Mouse (Mus musculus) midbrain, embryonic 12.5 days (tissue): ENCODE results near the gene Grip1. TPM values are rescaled to one million over a fixed set of nuclear protein-coding genes. Genes with fewer than 3 reads are reported as not detected.
"Not testable (repeated sequence)": the region's sequence is repeated elsewhere in the genome, so short reads cannot be mapped to it uniquely, and the experiment has no call there.

Experiments used
- ATAC-seq: fragments of 200-750 bp; cut with Nextera tagmentation; 2 replicates; pipeline ENCODE4 v1.8.0; 2017; ENCODE audit warnings: low read depth, moderate TSS enrichment, moderate library complexity; ENCODE audit not compliant: low FRiP score
- H3K27ac ChIP-seq: fragments of 300-500 bp; sonication (generic); replicated peaks from 2 replicates; pipeline ENCODE4 v1.5.1; 2016; ENCODE audit warnings: mild to moderate bottlenecking
- H3K27me3 ChIP-seq: fragments of 300-500 bp; sonication (generic); 2 replicates; pipeline ENCODE4 v1.6.1; 2016; ENCODE audit warnings: mild to moderate bottlenecking
- H3K36me3 ChIP-seq: fragments of 300-500 bp; sonication (generic); 2 replicates; pipeline ENCODE4 v1.6.1; 2016
- H3K4me1 ChIP-seq: fragments of 300-500 bp; sonication (generic); 2 replicates; pipeline ENCODE4 v1.6.1; 2016
- H3K4me2 ChIP-seq: fragments of 300-500 bp; sonication (generic); replicated peaks from 2 replicates; pipeline ENCODE4 v1.6.1; 2016; ENCODE audit warnings: mild to moderate bottlenecking, moderate library complexity
- H3K4me3 ChIP-seq: fragments of 300-500 bp; sonication (generic); 2 replicates; pipeline ENCODE4 v1.5.1; 2016; ENCODE audit warnings: mild to moderate bottlenecking
- H3K9ac ChIP-seq: fragments of 300-500 bp; sonication (generic); replicated peaks from 2 replicates; pipeline ENCODE4 v1.6.1; 2016; ENCODE audit warnings: mild to moderate bottlenecking, moderate library complexity
- H3K9me3 ChIP-seq: fragments of 300-500 bp; sonication (generic); 2 replicates; pipeline ENCODE4 v1.6.1; 2016; ENCODE audit warnings: mild to moderate bottlenecking
- WGBS: fragments of 180-500 bp; shearing (Covaris S2); methylation state at CpG from one replicate; pipeline ENCODE4 v1.1.7; 2016; 5-methylcytosine and 5-hydroxymethylcytosine counted together
- polyA plus RNA-seq: library from polyadenylated mRNA; unstranded; fragments of >200 nt; fragmentation: Nextera tagmentation; extraction: Ambion mirVana; gene quantifications from 2 replicates; pipeline ENCODE4 v1.2.1, GENCODE M21; 2016

Gene Grip1
- polyA plus RNA-seq, 1 experiment from 2014 or later = 12.7 TPM

- Histone ChIP-seq H3K27ac (no peak within 1 kb of the TSS), H3K4me3 (peak within 1 kb of the TSS; percentile 76), H3K36me3 (no peaks in the 10 kb centered on the region), H3K4me1 (peaks cover 9% of the 10 kb centered on the region), H3K27me3 (0 out of 2 replicates have a peak, but pooled peaks cover 6% of the 10 kb centered on the region), H3K9me3 (no peaks in the 10 kb centered on the region), H3K9ac (peak within 1 kb of the TSS; percentile 61), H3K4me2 (peak within 1 kb of the TSS; percentile 84)
- WGBS = under 1% methylated on average over 55 of the region's 55 CpGs
- ATAC-seq = peak; percentile 99
Measured at GRCm38 (mm10) chr10:120112507-120113396, 659.1 kb downstream of the Grip1 start, which contains the start of gene Helb. Gene Helb (minus strand): TSS chr10:120112987.

- 76% methylated on average over 9 of the region's 9 CpGs for WGBS
- not testable (repeated sequence) for H3K9ac ChIP-seq, H3K36me3 ChIP-seq, ATAC-seq, H3K9me3 ChIP-seq, H3K4me1 ChIP-seq, H3K27ac ChIP-seq, H3K27me3 ChIP-seq
- peak overlapping the region; percentile 76 for H3K4me3 ChIP-seq
- H3K4me2 ChIP-seq = peak overlapping the region; percentile 84
Measured at GRCm38 (mm10) chr10:120113482-120113881, 659.9 kb downstream of the Grip1 start.

- Histone ChIP-seq H3K36me3 (no peaks in the 10 kb centered on the region), H3K4me3 (no peak overlapping the region), H3K27me3 (0 out of 2 replicates have a peak, but pooled peaks cover 6% of the 10 kb centered on the region), H3K4me2 (no peak overlapping the region), H3K9me3 (no peaks in the 10 kb centered on the region), H3K27ac (no peak overlapping the region), H3K9ac (no peak overlapping the region), H3K4me1 (peaks cover 9% of the 10 kb centered on the region)
- no peak for ATAC-seq
- WGBS = 79% methylated on average over 6 of the region's 6 CpGs
Measured at GRCm38 (mm10) chr10:120113980-120114379, 660.4 kb downstream of the Grip1 start.

GRCm38 (mm10) chr10:120114493-120114892 is 660.9 kb downstream of the Grip1 start:
- Histone ChIP-seq H3K9ac (no peak overlapping the region), H3K4me2 (no peak overlapping the region), H3K36me3 (no peaks in the 10 kb centered on the region), H3K27me3 (0 out of 2 replicates have a peak, but pooled peaks cover 6% of the 10 kb centered on the region), H3K4me3 (no peak overlapping the region), H3K4me1 (peaks cover 9% of the 10 kb centered on the region), H3K27ac (no peak overlapping the region), H3K9me3 (no peaks in the 10 kb centered on the region)
- ATAC-seq = no peak
- WGBS = 40% methylated on average over 7 of the region's 7 CpGs

- no peak for ATAC-seq
- no peaks in the 10 kb centered on the region for H3K36me3 ChIP-seq
- no peak overlapping the region for H3K9ac ChIP-seq
- H3K4me1 ChIP-seq = peaks cover 9% of the 10 kb centered on the region
- no peak overlapping the region for H3K27ac ChIP-seq
- H3K4me3 ChIP-seq = no peak overlapping the region
- no peak overlapping the region for H3K4me2 ChIP-seq
- 0 out of 2 replicates have a peak, but pooled peaks cover 6% of the 10 kb centered on the region for H3K27me3 ChIP-seq
- WGBS = 96% methylated on average over 1 of the region's 1 CpGs
- 0 out of 2 replicates have a peak, but pooled peaks cover 3% of the 10 kb centered on the region for H3K9me3 ChIP-seq
Measured at GRCm38 (mm10) chr10:120115249-120115648, 661.6 kb downstream of the Grip1 start.

GRCm38 (mm10) chr10:120123721-120124120 is 670.1 kb downstream of the Grip1 start:
- H3K4me3 ChIP-seq = no peak overlapping the region
- H3K27me3 ChIP-seq = peaks cover 6% of the 10 kb centered on the region; the same call in 1 of the 2 replicates
- ATAC-seq = no peak
- H3K27ac ChIP-seq = no peak overlapping the region
- H3K4me2 ChIP-seq = no peak overlapping the region
- H3K4me1 ChIP-seq = no peaks in the 10 kb centered on the region
- 0 out of 2 replicates have a peak, but pooled peaks cover 3% of the 10 kb centered on the region for H3K9me3 ChIP-seq
- H3K36me3 ChIP-seq = no peaks in the 10 kb centered on the region
- H3K9ac ChIP-seq = no peak overlapping the region
- 89% methylated on average over 3 of the region's 3 CpGs for WGBS

GRCm38 (mm10) chr10:120124801-120125464 is 671.3 kb downstream of the Grip1 start:
- H3K9me3 ChIP-seq = 0 out of 2 replicates have a peak, but pooled peaks cover 2% of the 10 kb centered on the region
- H3K27ac ChIP-seq = no peak overlapping the region
- no peaks in the 10 kb centered on the region for H3K36me3 ChIP-seq
- 54% methylated on average over 7 of the region's 7 CpGs for WGBS
- no peak overlapping the region for H3K4me2 ChIP-seq
- ATAC-seq = no peak; the same call in 1 of the 2 replicates
- no peak overlapping the region for H3K4me3 ChIP-seq
- H3K9ac ChIP-seq = no peak overlapping the region
- H3K27me3 ChIP-seq = peaks cover 6% of the 10 kb centered on the region; the same call in 1 of the 2 replicates
- no peaks in the 10 kb centered on the region for H3K4me1 ChIP-seq

- ATAC-seq = no peak
- H3K27ac ChIP-seq = no peak overlapping the region
- H3K4me3 ChIP-seq = no peak overlapping the region
- no peaks in the 10 kb centered on the region for H3K36me3 ChIP-seq
- H3K4me1 ChIP-seq = no peaks in the 10 kb centered on the region
- H3K4me2 ChIP-seq = no peak overlapping the region
- no peaks in the 10 kb centered on the region for H3K9me3 ChIP-seq
- H3K9ac ChIP-seq = no peak overlapping the region
- H3K27me3 ChIP-seq = peaks cover 6% of the 10 kb centered on the region; the same call in 1 of the 2 replicates
- 83% methylated on average over 10 of the region's 10 CpGs for WGBS
Measured at GRCm38 (mm10) chr10:120125465-120125857, 671.8 kb downstream of the Grip1 start.

GRCm38 (mm10) chr10:120128601-120129277 is 675.1 kb downstream of the Grip1 start:
- Histone ChIP-seq H3K4me3 (no peak overlapping the region), H3K9ac (no peak overlapping the region), H3K27me3 (peaks cover 6% of the 10 kb centered on the region; the same call in 1 of the 2 replicates), H3K27ac (no peak overlapping the region), H3K4me2 (no peak overlapping the region), H3K36me3 (no peaks in the 10 kb centered on the region), H3K4me1 (no peaks in the 10 kb centered on the region), H3K9me3 (no peaks in the 10 kb centered on the region)
- ATAC-seq = no peak
- WGBS = 51% methylated on average over 13 of the region's 13 CpGs

- Histone ChIP-seq H3K4me2 (no peak overlapping the region), H3K36me3 (no peaks in the 10 kb centered on the region), H3K9ac (no peak overlapping the region), H3K27me3 (peaks cover 6% of the 10 kb centered on the region; the same call in 1 of the 2 replicates), H3K4me3 (no peak overlapping the region), H3K9me3 (no peaks in the 10 kb centered on the region), H3K4me1 (no peaks in the 10 kb centered on the region), H3K27ac (no peak overlapping the region)
- ATAC-seq = no peak
- WGBS = 67% methylated on average over 16 of the region's 16 CpGs
Measured at GRCm38 (mm10) chr10:120130621-120131020, 677.0 kb downstream of the Grip1 start.

GRCm38 (mm10) chr10:120133697-120134096 is 680.1 kb downstream of the Grip1 start:
- H3K27ac ChIP-seq = no peak overlapping the region
- no peak overlapping the region for H3K4me2 ChIP-seq

More at GRCm38 (mm10) chr10:120133697-120134096, 680.1 kb downstream of the Grip1 start:
- no peak overlapping the region for H3K9ac ChIP-seq
- no peaks in the 10 kb centered on the region for H3K9me3 ChIP-seq
- WGBS = 82% methylated on average over 11 of the region's 11 CpGs
- H3K4me3 ChIP-seq = no peak overlapping the region
- ATAC-seq = no peak
- H3K27me3 ChIP-seq = no peaks in the 10 kb centered on the region
- H3K4me1 ChIP-seq = no peaks in the 10 kb centered on the region
- H3K36me3 ChIP-seq = no peaks in the 10 kb centered on the region
